Mouse (Mus musculus) lung, embryonic 14.5 days (tissue): ENCODE measurements at regions not wholly inside any gene's neighbourhood (a gene's known extent, or its start where the extent isn't known, plus 50 kb on each side); places are given as distances from the start of the nearest gene placed in this dataset.

Experiments
- ATAC-seq: fragments of 200-750 bp; cut with Nextera tagmentation; 2 replicates; pipeline ENCODE4 v1.8.0; 2017; ENCODE audit warnings: mild to moderate bottlenecking, moderate TSS enrichment, moderate library complexity; ENCODE audit not compliant: insufficient read depth
- DNase-seq: peaks from one replicate; pipeline ENCODE4 v3.0.0-alpha.2; 2015
- H3K27ac ChIP-seq: fragments of 300-500 bp; sonication (generic); 2 replicates; pipeline ENCODE4 v1.5.1; 2014; ENCODE audit warnings: low read depth, mild to moderate bottlenecking, moderate library complexity
- H3K27me3 ChIP-seq: fragments of 300-500 bp; sonication (generic); 2 replicates; pipeline ENCODE4 v1.6.1; 2014; ENCODE audit warnings: low read length, control low read depth; ENCODE audit not compliant: insufficient read depth
- H3K36me3 ChIP-seq: fragments of 300-500 bp; sonication (generic); 2 replicates; pipeline ENCODE4 v1.6.1; 2014; ENCODE audit warnings: control low read depth; ENCODE audit not compliant: insufficient read depth
- H3K4me1 ChIP-seq: fragments of 300-500 bp; sonication (generic); 2 replicates; pipeline ENCODE4 v1.6.1; 2014; ENCODE audit warnings: antibody characterized with exemption, control low read depth; ENCODE audit not compliant: insufficient read depth
- H3K4me2 ChIP-seq: fragments of 300-500 bp; sonication (generic); 2 replicates; pipeline ENCODE4 v1.6.1; 2014; ENCODE audit warnings: mild to moderate bottlenecking
- H3K4me3 ChIP-seq: fragments of 300-500 bp; sonication (generic); 2 replicates; pipeline ENCODE4 v1.5.1; 2014; ENCODE audit warnings: low read depth, low read length
- H3K9ac ChIP-seq: fragments of 300-500 bp; sonication (generic); 2 replicates; pipeline ENCODE4 v1.6.1; 2014
- H3K9me3 ChIP-seq: fragments of 300-500 bp; sonication (generic); 2 replicates; pipeline ENCODE4 v1.6.1; 2016; ENCODE audit warnings: low read depth, low read length, control low read depth
- CTCF ChIP-seq: IDR thresholded peaks from 2 replicates; pipeline ENCODE4 v1.5.1; 2016; ENCODE audit warnings: antibody characterized with exemption, low read depth
- WGBS: fragments of 180-500 bp; shearing (Covaris S2); extraction: QIAGEN DNeasy Blood & Tissue Kit; methylation state at CpG from one replicate; pipeline ENCODE4 v1.1.7; 2014; 5-methylcytosine and 5-hydroxymethylcytosine counted together

DNA sequence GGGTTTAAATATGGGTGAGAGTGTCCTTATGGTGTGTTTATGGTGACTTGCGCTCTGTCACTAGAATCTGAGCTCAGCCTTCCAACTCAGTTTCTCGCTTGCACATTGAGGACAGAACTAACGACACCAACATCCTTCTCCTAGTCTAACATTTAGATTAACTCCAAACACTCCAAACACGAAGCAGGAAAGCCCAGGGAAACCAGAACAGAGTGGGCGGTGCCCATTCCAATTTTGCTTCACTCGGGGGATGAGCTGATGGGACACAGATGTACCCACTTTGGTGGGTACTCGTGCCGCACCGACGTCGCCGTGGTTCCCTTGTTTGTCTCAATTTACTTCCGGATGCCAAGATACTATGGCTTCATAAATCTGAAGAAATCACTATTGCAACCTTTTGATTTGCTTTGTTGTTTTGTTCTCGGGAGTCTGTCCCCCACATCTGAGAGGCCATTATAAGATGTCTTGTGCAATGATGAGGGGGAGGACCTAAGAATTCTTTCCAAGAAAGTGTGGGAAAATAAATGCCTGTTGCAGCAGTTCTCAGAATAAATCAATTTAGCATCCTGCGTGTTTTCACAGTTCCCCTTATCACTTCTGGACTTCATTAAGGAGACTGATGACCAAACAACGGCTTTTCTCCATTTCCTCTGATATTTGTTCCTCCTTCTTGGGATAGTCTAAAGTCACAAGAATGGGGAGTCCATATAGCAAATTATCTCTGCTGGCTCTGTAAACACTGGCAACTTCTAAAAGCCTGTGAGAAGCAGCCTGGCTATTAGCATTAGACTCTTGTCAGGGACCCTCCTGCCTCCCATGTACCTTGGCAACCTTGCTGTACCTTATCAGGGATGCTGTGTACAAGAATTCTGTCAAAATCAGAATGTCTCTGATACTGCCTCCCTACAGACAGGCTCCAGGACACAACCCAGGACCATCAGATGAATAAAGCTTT is 96.2 kb upstream of the Klf9 start:
- no peak for TF ChIP-seq CTCF
- DNase-seq (peak; percentile 11), ATAC-seq (no peak)
- Histone ChIP-seq H3K4me2 (no peak overlapping the region), H3K27ac (no peak overlapping the region), H3K4me3 (no peak overlapping the region), H3K9me3 (no peaks in the 10 kb centered on the region), H3K27me3 (no peaks in the 10 kb centered on the region), H3K9ac (no peak overlapping the region), H3K36me3 (no peaks in the 10 kb centered on the region), H3K4me1 (no peaks in the 10 kb centered on the region)
- WGBS, result 60% methylated on average over 16 of the region's 16 CpGs

DNA sequence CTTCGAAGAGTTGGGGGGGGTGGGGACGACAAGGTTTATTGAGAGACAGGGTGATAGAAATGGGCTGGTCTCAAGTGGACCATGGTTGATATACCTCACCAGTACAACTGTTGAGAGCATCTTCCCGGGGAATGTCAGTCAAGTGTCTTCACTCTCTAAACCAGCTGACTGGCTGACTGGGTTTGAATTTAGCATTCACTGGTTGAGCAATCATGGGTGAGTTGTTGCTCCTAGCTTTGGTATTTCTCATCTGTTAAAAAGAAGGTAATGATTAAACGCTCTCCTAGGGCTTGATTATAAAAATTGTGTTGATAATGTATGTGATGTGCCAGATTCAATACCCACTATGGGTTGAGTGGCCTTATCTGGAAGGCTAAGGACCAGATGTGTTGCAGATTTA is 89.6 kb upstream of the Klf9 start:
- no peak overlapping the region for H3K9ac ChIP-seq
- H3K27me3 ChIP-seq, result no peaks in the 10 kb centered on the region
- no peaks in the 10 kb centered on the region for H3K9me3 ChIP-seq
- no peak overlapping the region for H3K4me2 ChIP-seq
- 91% methylated on average over 4 of the region's 4 CpGs for WGBS
- no peak for DNase-seq
- TF ChIP-seq CTCF, result no peak
- no peak overlapping the region for H3K4me3 ChIP-seq
- no peak overlapping the region for H3K27ac ChIP-seq
- H3K36me3 ChIP-seq, result no peaks in the 10 kb centered on the region
- no peaks in the 10 kb centered on the region for H3K4me1 ChIP-seq
- no peak for ATAC-seq

DNA sequence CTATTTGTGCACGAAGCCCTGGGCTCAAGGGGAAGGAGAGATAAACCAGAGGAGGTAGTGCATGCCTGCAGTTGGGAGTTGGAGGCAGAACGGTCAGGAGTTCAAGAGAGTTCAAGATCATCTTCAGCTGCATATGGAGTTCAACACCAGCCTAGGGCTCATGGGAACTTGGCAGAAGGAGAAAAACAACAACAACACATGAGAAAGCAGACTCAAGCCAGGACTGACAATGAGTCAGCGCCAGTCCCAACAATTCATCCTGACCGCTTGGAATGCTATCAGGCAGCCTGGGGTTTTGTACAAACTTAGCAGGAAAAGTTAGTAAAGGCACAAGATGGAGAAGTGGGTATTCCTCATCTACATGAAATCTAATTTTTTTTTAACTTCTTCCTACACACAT is 86.6 kb upstream of the Klf9 start:
- DNase-seq (no peak), ATAC-seq (no peak)
- no peaks in the 10 kb centered on the region for H3K27me3 ChIP-seq
- 58% methylated on average over 4 of the region's 4 CpGs for WGBS
- no peak overlapping the region for H3K4me2 ChIP-seq
- H3K36me3 ChIP-seq, result no peaks in the 10 kb centered on the region
- no peak for TF ChIP-seq CTCF
- H3K9ac ChIP-seq, result no peak overlapping the region
- H3K4me3 ChIP-seq, result no peak overlapping the region
- H3K27ac ChIP-seq, result no peak overlapping the region
- H3K9me3 ChIP-seq, result no peaks in the 10 kb centered on the region
- H3K4me1 ChIP-seq, result peaks cover 5% of the 10 kb centered on the region; the same call in 1 of the 2 replicates

DNA sequence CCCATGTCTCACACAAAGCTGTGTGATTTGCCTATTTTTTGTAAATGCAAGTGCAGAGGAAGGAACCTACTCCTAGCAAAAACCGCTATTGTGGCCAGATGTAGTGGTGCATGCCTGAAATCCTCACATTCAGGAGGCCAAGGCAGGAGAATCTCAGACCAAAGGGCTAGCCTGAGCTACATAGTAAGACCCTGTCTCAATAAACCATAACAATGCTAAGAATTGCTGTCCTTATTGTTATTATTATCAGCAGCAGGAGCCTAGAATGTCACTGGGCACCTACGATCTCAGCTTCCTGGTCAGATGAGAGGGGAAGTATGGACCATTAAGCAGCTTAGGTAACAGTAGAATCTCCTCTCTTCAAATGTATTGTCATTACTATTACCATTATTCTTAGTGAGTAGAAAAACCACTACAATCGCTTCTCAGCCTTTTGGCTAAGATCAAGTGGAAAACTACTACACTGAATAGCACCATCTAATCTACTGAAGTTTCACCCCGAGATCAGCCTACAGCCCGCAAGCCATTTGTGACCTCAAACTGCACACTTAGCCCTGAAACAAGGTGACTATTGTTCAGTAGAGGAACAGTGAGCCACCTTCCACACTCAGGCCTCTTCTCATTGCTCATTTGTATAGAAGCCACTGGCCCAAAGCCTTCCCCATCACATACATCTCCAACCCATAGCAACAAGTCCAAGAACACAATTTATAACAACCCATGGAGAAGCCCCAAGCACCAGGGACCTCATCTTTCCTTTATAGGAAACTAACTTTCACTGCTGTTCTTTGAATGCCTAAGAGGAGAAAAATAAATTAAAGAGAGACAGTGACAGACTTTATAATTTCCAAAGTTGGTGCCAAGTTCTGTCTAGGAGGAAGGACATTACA is 84.9 kb upstream of the Klf9 start:
- H3K9ac ChIP-seq, result no peak overlapping the region
- DNase-seq, result peak; percentile 11
- H3K4me2 ChIP-seq, result peak overlapping the region; percentile 67; the same call in 1 of the 2 replicates

DNA sequence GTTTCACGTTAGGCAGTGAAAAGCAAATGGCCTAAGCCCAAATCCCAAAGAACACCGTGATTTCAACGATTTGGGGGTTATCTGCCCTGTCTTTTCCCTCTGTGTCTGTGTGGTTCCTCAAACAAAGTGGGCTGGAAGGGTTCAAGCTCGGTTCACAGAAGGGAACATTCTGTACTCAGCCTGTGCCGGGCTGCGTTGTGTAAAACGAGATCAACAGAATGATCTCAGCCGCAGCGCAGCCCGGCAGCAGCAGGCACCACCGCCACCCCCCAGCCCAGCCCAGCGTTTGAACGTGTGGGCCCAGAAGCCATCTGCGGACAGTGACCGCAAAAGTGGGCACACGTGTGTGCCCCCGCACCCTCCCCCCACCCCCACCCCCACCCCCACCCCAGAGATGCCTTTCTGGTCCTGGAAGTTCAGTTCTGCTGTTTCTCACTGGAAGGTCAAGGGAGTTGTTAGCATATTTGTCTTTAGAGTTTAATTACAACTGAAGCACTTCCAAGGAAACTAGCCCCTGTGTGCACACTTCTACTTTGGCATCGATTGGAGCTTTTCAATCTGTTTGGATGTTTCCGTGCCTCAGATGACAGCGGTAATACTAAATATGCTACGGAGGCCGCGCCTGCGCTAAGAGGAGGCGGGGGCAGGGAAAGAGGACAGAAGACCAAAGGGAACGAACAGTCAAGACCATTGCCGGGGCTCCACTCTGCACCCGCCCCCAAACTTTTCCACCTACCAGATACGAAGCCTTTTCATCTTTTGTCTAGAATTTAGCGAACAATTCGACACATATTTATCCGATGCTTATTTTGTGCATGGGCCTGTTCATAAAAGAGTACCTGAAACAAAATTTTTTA is 83.9 kb upstream of the Klf9 start:
- peak; percentile 79 for ATAC-seq
- H3K4me1 ChIP-seq, result peaks cover 7% of the 10 kb centered on the region
- 2% methylated on average over 32 of the region's 32 CpGs for WGBS
- peak overlapping the region; percentile 21; the same call in 1 of the 2 replicates for H3K27ac ChIP-seq
- no peaks in the 10 kb centered on the region for H3K9me3 ChIP-seq
- H3K9ac ChIP-seq, result peak overlapping the region; percentile 27
- peak overlapping the region; percentile 67 for H3K4me2 ChIP-seq
- no peak for TF ChIP-seq CTCF
- no peaks in the 10 kb centered on the region for H3K27me3 ChIP-seq
- peak; percentile 80 for DNase-seq
- H3K36me3 ChIP-seq, result no peaks in the 10 kb centered on the region
- peak overlapping the region; percentile 22; the same call in 1 of the 2 replicates for H3K4me3 ChIP-seq

More for the DNA sequence above, 84.9 kb upstream of the Klf9 start:
- H3K27me3 ChIP-seq, result no peaks in the 10 kb centered on the region
- no peaks in the 10 kb centered on the region for H3K36me3 ChIP-seq
- WGBS, result 77% methylated on average over 5 of the region's 5 CpGs
- H3K9me3 ChIP-seq, result no peaks in the 10 kb centered on the region
- H3K27ac ChIP-seq, result no peak overlapping the region
- H3K4me1 ChIP-seq, result peaks cover 6% of the 10 kb centered on the region
- no peak for ATAC-seq
- TF ChIP-seq CTCF, result no peak
- no peak overlapping the region for H3K4me3 ChIP-seq

DNA sequence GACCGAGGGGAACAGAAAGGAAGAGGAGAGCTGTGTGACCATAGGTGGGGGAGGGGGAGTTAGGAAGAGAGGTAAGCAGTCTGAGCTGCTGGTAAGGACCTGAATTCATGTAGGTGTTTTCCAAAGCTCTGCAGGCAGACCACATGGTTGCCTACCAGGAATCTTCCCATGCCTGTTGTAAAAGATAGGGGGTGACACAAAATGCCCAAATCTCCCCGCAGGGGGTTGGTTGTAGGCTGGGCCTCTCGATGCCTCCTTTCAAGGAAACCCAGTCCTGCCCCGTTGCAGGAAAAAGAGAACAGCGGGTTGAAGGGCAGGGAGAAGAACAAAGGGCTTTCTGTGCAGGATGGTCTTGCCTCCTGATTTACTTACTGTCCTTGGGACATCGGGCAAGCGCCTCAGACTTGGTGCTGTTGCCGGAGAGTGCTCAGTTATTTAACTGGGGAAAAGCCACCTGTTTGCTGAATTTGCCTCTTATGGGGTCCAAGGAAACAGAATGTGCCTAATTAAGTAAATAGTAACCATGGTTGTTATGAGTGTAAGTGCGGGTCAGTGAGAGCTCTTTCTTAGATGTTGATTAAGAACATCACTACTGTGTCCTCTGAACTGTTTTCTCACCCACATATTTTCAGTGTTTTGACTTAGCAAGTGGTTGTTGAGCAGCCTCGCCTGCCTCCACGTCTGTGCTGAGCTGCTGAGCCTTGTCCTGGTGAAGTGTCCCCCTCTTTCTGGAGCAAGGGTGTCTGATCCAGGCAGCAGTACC is 83.1 kb upstream of the Klf9 start:
- Histone ChIP-seq H3K4me3 (peak overlapping the region; percentile 22; the same call in 1 of the 2 replicates), H3K36me3 (no peaks in the 10 kb centered on the region), H3K27me3 (no peaks in the 10 kb centered on the region), H3K9ac (peak overlapping the region; percentile 27), H3K9me3 (no peaks in the 10 kb centered on the region), H3K4me2 (peak overlapping the region; percentile 67), H3K27ac (peak overlapping the region; percentile 65; the same call in 1 of the 2 replicates), H3K4me1 (peaks cover 7% of the 10 kb centered on the region)
- ATAC-seq (peak; percentile 5), DNase-seq (peak; percentile 24)
- no peak for TF ChIP-seq CTCF
- 31% methylated on average over 11 of the region's 11 CpGs for WGBS
